Mouse (Mus musculus): Measurements from ENCODE around the gene Gm20817. TPM values are rescaled to one million over a fixed set of nuclear protein-coding genes. Genes with fewer than 3 reads are reported as not detected.
"Not testable (repeated sequence)": the region's sequence is repeated elsewhere in the genome, so short reads cannot be mapped to it uniquely, and the experiment has no call there.

Gene Gm20817
- not detected in 2 replicates for total RNA-seq (2012; rRNA removed)

DNA sequence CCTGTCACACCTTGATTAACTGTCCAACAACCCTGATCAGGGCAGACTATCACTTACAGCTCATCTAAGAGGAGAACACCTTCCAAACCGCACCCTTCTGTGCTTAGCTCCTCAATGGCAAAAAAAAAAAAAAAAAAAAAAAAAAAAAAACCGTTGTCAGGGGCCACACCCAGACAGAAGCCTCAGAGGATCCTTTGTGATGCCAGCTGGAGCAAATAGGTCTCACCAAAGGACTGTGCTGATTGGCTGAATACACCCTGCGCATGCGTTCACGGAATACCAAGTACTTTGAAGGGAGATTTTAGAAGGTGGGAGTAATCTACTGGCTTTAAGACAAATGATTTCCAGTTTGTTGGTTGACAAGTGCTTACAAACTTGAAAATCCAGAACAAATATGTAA, at the start of gene Gm20817:
TSS of gene Gm20817 (minus strand) at position 101 of the 400 bp plus-strand sequence.
- H3K4me1 ChIP-seq (ENCODE audit: control insufficient read depth in 2 of 2, insufficient read depth in 2 of 2, low read length in 2 of 2, poor library complexity in 1 of 2); in situ Hi-C loops (cut with MboI; ENCODE audit: low sequenced_read_pairs in 2 of 2, unreplicated experiment in 2 of 2); H3K4me3 ChIP-seq (ENCODE audit: insufficient read depth in 1 of 2, low read depth in 1 of 2, low read length in 2 of 2, poor library complexity in 1 of 2, severe bottlenecking in 1 of 2): not testable (repeated sequence)

More for the DNA sequence above, at the start of gene Gm20817:
- DNase-seq (ENCODE audit: low read depth, low spot score); H3K36me3 ChIP-seq (ENCODE audit: control insufficient read depth, insufficient read depth, low read length, poor library complexity, severe bottlenecking); H3K9me3 ChIP-seq (ENCODE audit: control insufficient read depth, insufficient read depth, low read depth, low read length); H3K27ac ChIP-seq (ENCODE audit: insufficient read depth, low read depth, low read length, poor library complexity, severe bottlenecking); H3K9ac ChIP-seq (ENCODE audit: insufficient read depth, low read depth, low read length, poor library complexity, severe bottlenecking): not testable (repeated sequence)
